Mouse (Mus musculus) liver, embryonic 14.5 days (tissue): Measurements from ENCODE around the gene Gmnn.
"Not testable (repeated sequence)": the region's sequence is repeated elsewhere in the genome, so short reads cannot be mapped to it uniquely, and the experiment has no call there.

Experiments used
- CTCF ChIP-seq: IDR thresholded peaks from 2 replicates; pipeline ENCODE4 v1.5.1; 2016; ENCODE audit warnings: antibody characterized with exemption, low read depth, control low read depth
- EP300 ChIP-seq: IDR thresholded peaks from 2 replicates; pipeline ENCODE4 v1.6.1; 2016; ENCODE audit warnings: antibody characterized with exemption, low read depth

DNA sequence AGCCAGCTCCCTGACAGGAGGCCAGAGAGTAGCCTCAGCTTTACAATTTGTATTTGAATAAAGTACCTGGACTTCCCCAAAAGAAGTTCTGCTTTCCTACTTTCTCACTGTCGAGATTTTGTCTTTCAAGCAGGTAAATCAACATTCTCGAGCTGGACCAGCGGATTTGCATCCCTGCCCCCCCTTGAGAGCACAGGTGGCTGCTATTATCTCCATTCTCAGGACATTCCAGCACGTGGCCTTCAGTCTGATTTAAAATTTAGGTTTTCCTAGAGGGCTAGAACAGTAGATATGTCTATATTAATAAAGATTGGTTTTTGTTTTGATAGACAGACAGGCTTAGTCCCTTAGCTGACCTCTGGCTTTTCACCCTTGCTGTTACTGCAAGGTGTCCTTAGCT is 6.1 kb upstream of the Gmnn start:
- TF ChIP-seq EP300, CTCF: not testable (repeated sequence)
